In the genomic region with DNA sequence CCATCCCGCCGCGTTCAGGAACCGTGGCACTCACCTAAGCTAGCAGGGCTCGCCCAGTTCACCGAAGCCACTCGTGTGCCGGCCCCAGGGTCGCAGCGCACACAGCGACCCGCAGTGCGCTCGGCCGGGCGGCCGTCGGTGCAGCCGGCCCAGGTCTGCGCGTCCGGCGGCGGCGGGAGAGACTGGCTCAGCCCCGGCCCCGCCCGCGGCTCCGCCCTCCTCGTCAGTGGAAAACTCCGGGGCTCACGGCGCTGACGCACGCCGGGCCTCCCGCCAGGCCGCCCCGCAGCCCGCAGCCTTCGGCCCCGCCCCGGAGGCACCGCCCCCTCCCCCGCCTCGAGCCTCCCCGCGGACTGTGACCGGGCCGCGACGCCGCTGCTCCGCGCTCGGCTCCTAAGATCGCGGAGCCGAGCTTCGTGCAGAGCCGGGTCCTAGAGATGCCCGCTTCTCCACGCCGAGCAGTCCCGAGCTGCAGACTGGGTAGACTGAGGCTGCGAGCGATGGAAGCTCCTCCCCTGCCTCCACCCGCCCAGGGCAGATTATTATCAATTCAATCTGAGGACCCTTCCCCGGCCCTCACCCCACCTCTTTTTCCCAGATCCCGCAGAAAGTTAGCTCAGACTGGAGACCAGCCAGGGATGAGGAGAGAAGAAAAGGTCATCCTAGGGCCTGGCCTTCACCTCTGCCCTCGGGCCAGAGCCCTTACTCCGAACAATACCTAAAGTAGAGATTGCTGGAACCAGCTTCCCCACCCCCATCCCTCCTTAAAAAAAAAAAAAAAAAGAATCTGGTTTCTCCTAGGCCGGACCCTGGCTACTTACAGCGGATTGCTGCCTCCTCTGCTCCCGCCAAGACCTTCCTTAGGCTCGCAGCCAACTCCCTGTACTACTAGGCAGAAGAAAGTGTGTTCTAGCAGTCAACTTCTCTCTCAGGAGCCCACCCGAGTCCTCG, we compare ENCODE assay signal across 8 mouse cellular contexts. TPM values are rescaled to one million over a fixed set of nuclear protein-coding genes. Genes with fewer than 3 reads are reported as not detected.
DNase-seq lines count a peak whose midpoint lies in the region; ATAC-seq and TF ChIP-seq lines count a peak whose summit lies in the region.

No protein-coding gene starts in this region.

- under 1% methylated on average over 73 of the region's 79 CpGs for WGBS in forebrain, embryonic 15.5 days

- peak overlapping the region; percentile 93 for H3K4me2 ChIP-seq in forebrain, embryonic 15.5 days (replicated peaks)

- intact Hi-C loops in heart, postnatal 36 days (cut with DNase I): loop anchor here (1.0 to 2.0 kb wide), 2 partner anchors 17 to 27 kb away; no protein-coding TSS in a partner anchor

- H3K4me3 ChIP-seq in G1E (ENCODE audit: low read depth, low read length): peak overlapping the region; percentile 91
- H3K4me3 ChIP-seq in forebrain, embryonic 15.5 days: peak overlapping the region; percentile 75

- 0 out of 2 replicates have a peak, but pooled peaks have one; percentile 4 for ATAC-seq in G1E (ENCODE audit: extremely low read depth, insufficient number of reproducible peaks, low FRiP score, poor library complexity, severe bottlenecking)
- ATAC-seq in forebrain, embryonic 15.5 days (replicated peaks): peak; percentile 79

- TF ChIP-seq CTCF in G1E (IDR thresholded peaks at IDR 0.05; ENCODE audit: low read depth, low read length): no peak

- H3K27ac ChIP-seq in forebrain, embryonic 15.5 days (replicated peaks): 0 out of 2 replicates have a peak overlapping the region, but pooled peaks have one; percentile 18

- H3K9me3 ChIP-seq in G1E (replicated peaks): no peaks in the 10 kb centered on the region
- no peaks in the 10 kb centered on the region for H3K9me3 ChIP-seq in forebrain, embryonic 15.5 days

- H3K4me1 ChIP-seq in G1E (ENCODE audit: insufficient read depth, low read depth, low read length): peaks cover 63% of the 10 kb centered on the region
- peaks cover 41% of the 10 kb centered on the region for H3K4me1 ChIP-seq in forebrain, embryonic 15.5 days

- H3K9ac ChIP-seq in forebrain, embryonic 15.5 days (replicated peaks): peak overlapping the region; percentile 59

- H3K36me3 ChIP-seq in G1E (replicated peaks): peaks cover 15% of the 10 kb centered on the region
- no peaks in the 10 kb centered on the region for H3K36me3 ChIP-seq in forebrain, embryonic 15.5 days

- peak; percentile 84 for DNase-seq in G1E (ENCODE audit: low spot score)
- peak; percentile 81 for DNase-seq in cerebellum, adult 11 months
- peak; percentile 93 to 96 for DNase-seq in heart, postnatal 36 days
- DNase-seq in layer of hippocampus, adult 8-10 months (ENCODE audit: low spot score in 2 of 2): peak; percentile 69 to 84
- peak; percentile 95 for DNase-seq in lung, postnatal 10 days
- DNase-seq in ovary, postnatal 14 days (ENCODE audit: low spot score): peak; percentile 83
- DNase-seq in thymus, postnatal 10 days (ENCODE audit: low spot score in 2 of 2): peak; percentile 79 to 81

- H3K27me3 ChIP-seq in G1E (ENCODE audit: insufficient read depth, low read length): peaks cover 20% of the 10 kb centered on the region
- H3K27me3 ChIP-seq in forebrain, embryonic 15.5 days: no peaks in the 10 kb centered on the region

RNA-seq across cellular contexts. Expression of a gene that starts 0.6 kb away (rescaled TPM):
- 17.0 and 26.5 TPM in 2 replicates for total RNA-seq in G1E (2014; fragmentation: Nextera tagmentation)
- 17.3 and 19.9 TPM in 2 replicates for total RNA-seq in G1E (2017)
- 35.0 and 44.1 TPM in 2 replicates for polyA plus RNA-seq in G1E (2012)
- polyA plus RNA-seq in forebrain, embryonic 15.5 days (2015; fragmentation: Nextera tagmentation; extraction: Ambion mirVana): 1.6 and 2.0 TPM in 2 replicates
- total RNA-seq in heart, postnatal 36 days (2021): 10 to 100 TPM; 11.1 to 29.3 TPM
- 10 to 100 TPM; 12.1 to 24.1 (median 14.6) TPM for total RNA-seq in layer of hippocampus, adult 8-10 months (2022)

RNA-seq across cellular contexts. Expression of a gene that starts 39.5 kb away (rescaled TPM):
- not detected in 2 replicates for total RNA-seq in G1E (2014; fragmentation: Nextera tagmentation)
- 0.05 and 0.06 TPM in 2 replicates for total RNA-seq in G1E (2017)
- polyA plus RNA-seq in G1E (2012): not detected in 2 replicates
- polyA plus RNA-seq in forebrain, embryonic 15.5 days (2015; fragmentation: Nextera tagmentation; extraction: Ambion mirVana): not detected in 2 replicates
- 100 to 1,000 TPM; 122 to 127 TPM for total RNA-seq in heart, postnatal 36 days (2021)
- under 1 TPM; 0.06 to 0.25 (median 0.10) TPM for total RNA-seq in layer of hippocampus, adult 8-10 months (2022)

RNA-seq across cellular contexts. Expression of a gene that starts 46.5 kb away (rescaled TPM):
- total RNA-seq in G1E (2014; fragmentation: Nextera tagmentation) (not detected in 2 replicates), G1E (2017) (0.17 and 0.38 TPM in 2 replicates)
- polyA plus RNA-seq in G1E (2012): 0.02 and 0.06 TPM in 2 replicates
- polyA plus RNA-seq in forebrain, embryonic 15.5 days (2015; fragmentation: Nextera tagmentation; extraction: Ambion mirVana): 0.57 and 0.69 TPM in 2 replicates
- total RNA-seq in heart, postnatal 36 days (2021): not detected
- 1 to 10 TPM; 1.2 to 2.8 (median 1.4) TPM for total RNA-seq in layer of hippocampus, adult 8-10 months (2022)

RNA-seq across cellular contexts. Expression of a gene that starts 46.5 kb away (rescaled TPM):
- total RNA-seq in G1E (2014; fragmentation: Nextera tagmentation): 9.7 and 11.0 TPM in 2 replicates
- 4.8 and 7.4 TPM in 2 replicates for total RNA-seq in G1E (2017)
- 15.4 and 18.3 TPM in 2 replicates for polyA plus RNA-seq in G1E (2012)
- polyA plus RNA-seq in forebrain, embryonic 15.5 days (2015; fragmentation: Nextera tagmentation; extraction: Ambion mirVana): 25.5 and 26.2 TPM in 2 replicates
- 10 to 100 TPM; 30.2 to 30.6 TPM for total RNA-seq in heart, postnatal 36 days (2021)
- total RNA-seq in layer of hippocampus, adult 8-10 months (2022): 10 to 100 TPM; 30.5 to 35.7 (median 34.1) TPM

Comparison
In these comparisons a context has a peak if more than half of its experiments do, and no peak if none do; other contexts are left out.
1. Peak in every context shown above with its lines: DNase-seq, ATAC-seq, H3K4me3 ChIP-seq and H3K27ac ChIP-seq.
2. RNA of a gene that starts 39.5 kb away (total RNA-seq): 122 to 127 TPM in heart, postnatal 36 days; 0.06 to 0.25 TPM in layer of hippocampus, adult 8-10 months and 0.05 to 0.06 TPM in G1E; every median in the first group is over 10 times any median in the second.